Mouse (Mus musculus) kidney, embryonic 15.5 days (tissue): ENCODE measurements around the gene Gtpbp8. TPM values are rescaled to one million over a fixed set of nuclear protein-coding genes. Genes with fewer than 3 reads are reported as not detected.
A peak's percentile ranks its signal among the peaks of the same experiment; 100 is the strongest.

Experiments
- ATAC-seq: fragments of 200-750 bp; cut with Nextera tagmentation; replicated peaks from 2 replicates; pipeline ENCODE4 v1.8.0; 2017; ENCODE audit warnings: moderate TSS enrichment; ENCODE audit not compliant: low FRiP score
- H3K27ac ChIP-seq: fragments of 300-500 bp; sonication (generic); 2 replicates; pipeline ENCODE4 v1.5.1; 2015; ENCODE audit warnings: mild to moderate bottlenecking, inconsistent platforms
- H3K27me3 ChIP-seq: fragments of 300-500 bp; sonication (generic); 2 replicates; pipeline ENCODE4 v1.6.1; 2015; ENCODE audit warnings: inconsistent platforms
- H3K36me3 ChIP-seq: fragments of 300-500 bp; sonication (generic); 2 replicates; pipeline ENCODE4 v1.6.1; 2015; ENCODE audit warnings: inconsistent platforms
- H3K4me1 ChIP-seq: fragments of 300-500 bp; sonication (generic); 2 replicates; pipeline ENCODE4 v1.6.1; 2015; ENCODE audit warnings: inconsistent platforms
- H3K4me2 ChIP-seq: fragments of 300-500 bp; sonication (generic); 2 replicates; pipeline ENCODE4 v1.6.1; 2015; ENCODE audit warnings: moderate library complexity, mild to moderate bottlenecking, inconsistent platforms
- H3K4me3 ChIP-seq: fragments of 300-500 bp; sonication (generic); replicated peaks from 2 replicates; pipeline ENCODE4 v1.5.1; 2015; ENCODE audit warnings: mild to moderate bottlenecking, inconsistent platforms
- H3K9ac ChIP-seq: fragments of 300-500 bp; sonication (generic); 2 replicates; pipeline ENCODE4 v1.6.1; 2015; ENCODE audit warnings: mild to moderate bottlenecking, inconsistent platforms
- H3K9me3 ChIP-seq: fragments of 300-500 bp; sonication (generic); replicated peaks from 2 replicates; pipeline ENCODE4 v1.6.1; 2016; ENCODE audit warnings: inconsistent platforms
- WGBS: fragments of 180-500 bp; shearing (Covaris S2); methylation state at CpG from one replicate; pipeline ENCODE4 v1.1.7; 2015; ENCODE audit warnings: mixed read lengths; 5-methylcytosine and 5-hydroxymethylcytosine counted together
- polyA plus RNA-seq: library from polyadenylated mRNA; unstranded; fragments of >200 nt; fragmentation: Nextera tagmentation; extraction: Ambion mirVana; gene quantifications from 2 replicates; pipeline ENCODE4 v1.2.1, GENCODE M21; 2015

Gene Gtpbp8
- polyA plus RNA-seq, 1 experiment from 2014 or later: 32.8 TPM

GRCm38 (mm10) chr16:44724083-44724787, 21.9 kb downstream of the Gtpbp8 start, which contains the start of gene Nepro:
Nepro (plus strand) TSS chr16:44724301.
- Histone ChIP-seq H3K27ac (peak within 1 kb of the TSS; percentile 96), H3K27me3 (no peaks in the 10 kb centered on the region), H3K4me3 (peak within 1 kb of the TSS; percentile 87), H3K9me3 (no peaks in the 10 kb centered on the region), H3K4me2 (peak within 1 kb of the TSS; percentile 80), H3K4me1 (peaks cover 30% of the 10 kb centered on the region), H3K9ac (peak within 1 kb of the TSS; percentile 91), H3K36me3 (peaks cover 32% of the 10 kb centered on the region)
- under 1% methylated on average over 63 of the region's 64 CpGs for WGBS
- ATAC-seq: peak; percentile 98

GRCm38 (mm10) chr16:44722666-44723065, 23.5 kb downstream of the Gtpbp8 start:
- Histone ChIP-seq H3K27me3 (no peaks in the 10 kb centered on the region), H3K27ac (peak overlapping the region; percentile 61), H3K9me3 (no peaks in the 10 kb centered on the region), H3K36me3 (peaks cover 18% of the 10 kb centered on the region), H3K4me2 (peak overlapping the region; percentile 30), H3K4me1 (peaks cover 32% of the 10 kb centered on the region), H3K4me3 (no peak overlapping the region), H3K9ac (no peak overlapping the region)
- ATAC-seq: no peak
- 56% methylated on average over 2 of the region's 2 CpGs for WGBS

GRCm38 (mm10) chr16:44720518-44720917, 25.6 kb downstream of the Gtpbp8 start:
- Histone ChIP-seq H3K27ac (no peak overlapping the region), H3K4me2 (no peak overlapping the region), H3K36me3 (peaks cover 11% of the 10 kb centered on the region; the same call in 1 of the 2 replicates), H3K9ac (no peak overlapping the region), H3K4me3 (no peak overlapping the region), H3K4me1 (peaks cover 24% of the 10 kb centered on the region), H3K27me3 (no peaks in the 10 kb centered on the region), H3K9me3 (no peaks in the 10 kb centered on the region)
- no peak for ATAC-seq
- WGBS: 85% methylated on average over 3 of the region's 3 CpGs

- Histone ChIP-seq H3K9me3 (no peaks in the 10 kb centered on the region), H3K4me2 (no peak overlapping the region), H3K27me3 (no peaks in the 10 kb centered on the region), H3K27ac (no peak overlapping the region), H3K4me1 (peaks cover 17% of the 10 kb centered on the region), H3K36me3 (peaks cover 11% of the 10 kb centered on the region; the same call in 1 of the 2 replicates), H3K4me3 (no peak overlapping the region), H3K9ac (no peak overlapping the region)
- ATAC-seq: no peak
- 72% methylated on average over 7 of the region's 7 CpGs for WGBS
Measured at GRCm38 (mm10) chr16:44719349-44719748, 26.8 kb downstream of the Gtpbp8 start.

- Histone ChIP-seq H3K4me2 (no peak overlapping the region), H3K27ac (no peak overlapping the region), H3K9me3 (no peaks in the 10 kb centered on the region), H3K4me3 (no peak overlapping the region), H3K9ac (no peak overlapping the region), H3K4me1 (peaks cover 6% of the 10 kb centered on the region), H3K36me3 (peaks cover 11% of the 10 kb centered on the region; the same call in 1 of the 2 replicates), H3K27me3 (no peaks in the 10 kb centered on the region)
- WGBS: 78% methylated on average over 2 of the region's 2 CpGs
- ATAC-seq: no peak
Measured at GRCm38 (mm10) chr16:44717838-44718237, 28.3 kb downstream of the Gtpbp8 start.

GRCm38 (mm10) chr16:44717141-44717634, 29.0 kb downstream of the Gtpbp8 start:
- Histone ChIP-seq H3K27ac (no peak overlapping the region), H3K4me1 (0 out of 2 replicates have a peak, but pooled peaks cover 3% of the 10 kb centered on the region), H3K4me2 (no peak overlapping the region), H3K27me3 (no peaks in the 10 kb centered on the region), H3K9me3 (no peaks in the 10 kb centered on the region), H3K4me3 (no peak overlapping the region), H3K36me3 (peaks cover 11% of the 10 kb centered on the region; the same call in 1 of the 2 replicates), H3K9ac (no peak overlapping the region)
- WGBS: 85% methylated on average over 2 of the region's 2 CpGs
- 0 out of 2 replicates have a peak, but pooled peaks have one; percentile 25 for ATAC-seq

- 0 out of 2 replicates have a peak, but pooled peaks cover 3% of the 10 kb centered on the region for H3K4me1 ChIP-seq
- WGBS: 40% methylated on average over 10 of the region's 10 CpGs
- no peaks in the 10 kb centered on the region for H3K27me3 ChIP-seq
- H3K4me3 ChIP-seq: no peak overlapping the region
- no peak overlapping the region for H3K4me2 ChIP-seq
- no peak overlapping the region for H3K27ac ChIP-seq
- no peak overlapping the region for H3K9ac ChIP-seq
- peaks cover 11% of the 10 kb centered on the region; the same call in 1 of the 2 replicates for H3K36me3 ChIP-seq
- no peaks in the 10 kb centered on the region for H3K9me3 ChIP-seq
- ATAC-seq: peak; percentile 60; the same call in 1 of the 2 replicates
Measured at GRCm38 (mm10) chr16:44716305-44717140, 29.6 kb downstream of the Gtpbp8 start.

- Histone ChIP-seq H3K36me3 (no peaks in the 10 kb centered on the region), H3K9me3 (no peaks in the 10 kb centered on the region), H3K27me3 (no peaks in the 10 kb centered on the region), H3K4me2 (no peak overlapping the region), H3K27ac (peak overlapping the region; percentile 70), H3K4me3 (no peak overlapping the region), H3K9ac (no peak overlapping the region), H3K4me1 (peaks cover 17% of the 10 kb centered on the region; the same call in 1 of the 2 replicates)
- ATAC-seq: no peak
- WGBS: 32% methylated on average over 4 of the region's 4 CpGs
Measured at GRCm38 (mm10) chr16:44703458-44703857, 42.7 kb downstream of the Gtpbp8 start.

GRCm38 (mm10) chr16:44702272-44702671, 43.9 kb downstream of the Gtpbp8 start:
- no peak for ATAC-seq
- H3K27me3 ChIP-seq: no peaks in the 10 kb centered on the region
- H3K4me2 ChIP-seq: no peak overlapping the region
- H3K4me1 ChIP-seq: peaks cover 17% of the 10 kb centered on the region; the same call in 1 of the 2 replicates
- 66% methylated on average over 5 of the region's 5 CpGs for WGBS
- no peak overlapping the region for H3K4me3 ChIP-seq
- no peak overlapping the region for H3K9ac ChIP-seq
- no peaks in the 10 kb centered on the region for H3K9me3 ChIP-seq
- no peak overlapping the region for H3K27ac ChIP-seq
- no peaks in the 10 kb centered on the region for H3K36me3 ChIP-seq

GRCm38 (mm10) chr16:44701155-44701554, 45.0 kb downstream of the Gtpbp8 start:
- no peaks in the 10 kb centered on the region for H3K36me3 ChIP-seq
- no peak overlapping the region for H3K4me2 ChIP-seq
- WGBS: 59% methylated on average over 3 of the region's 3 CpGs
- no peaks in the 10 kb centered on the region for H3K27me3 ChIP-seq
- no peaks in the 10 kb centered on the region for H3K9me3 ChIP-seq
- peaks cover 21% of the 10 kb centered on the region for H3K4me1 ChIP-seq
- ATAC-seq: no peak
- no peak overlapping the region for H3K4me3 ChIP-seq
- no peak overlapping the region for H3K27ac ChIP-seq
- no peak overlapping the region for H3K9ac ChIP-seq

GRCm38 (mm10) chr16:44697473-44698205, 48.5 kb downstream of the Gtpbp8 start:
- Histone ChIP-seq H3K4me3 (no peak overlapping the region), H3K4me1 (peaks cover 18% of the 10 kb centered on the region), H3K9ac (no peak overlapping the region), H3K27ac (no peak overlapping the region), H3K4me2 (no peak overlapping the region), H3K36me3 (no peaks in the 10 kb centered on the region), H3K9me3 (no peaks in the 10 kb centered on the region), H3K27me3 (no peaks in the 10 kb centered on the region)
- ATAC-seq: no peak
- WGBS: 86% methylated on average over 5 of the region's 5 CpGs
